Mouse (Mus musculus): ENCODE results near the gene 4930412O13Rik.

DNA sequence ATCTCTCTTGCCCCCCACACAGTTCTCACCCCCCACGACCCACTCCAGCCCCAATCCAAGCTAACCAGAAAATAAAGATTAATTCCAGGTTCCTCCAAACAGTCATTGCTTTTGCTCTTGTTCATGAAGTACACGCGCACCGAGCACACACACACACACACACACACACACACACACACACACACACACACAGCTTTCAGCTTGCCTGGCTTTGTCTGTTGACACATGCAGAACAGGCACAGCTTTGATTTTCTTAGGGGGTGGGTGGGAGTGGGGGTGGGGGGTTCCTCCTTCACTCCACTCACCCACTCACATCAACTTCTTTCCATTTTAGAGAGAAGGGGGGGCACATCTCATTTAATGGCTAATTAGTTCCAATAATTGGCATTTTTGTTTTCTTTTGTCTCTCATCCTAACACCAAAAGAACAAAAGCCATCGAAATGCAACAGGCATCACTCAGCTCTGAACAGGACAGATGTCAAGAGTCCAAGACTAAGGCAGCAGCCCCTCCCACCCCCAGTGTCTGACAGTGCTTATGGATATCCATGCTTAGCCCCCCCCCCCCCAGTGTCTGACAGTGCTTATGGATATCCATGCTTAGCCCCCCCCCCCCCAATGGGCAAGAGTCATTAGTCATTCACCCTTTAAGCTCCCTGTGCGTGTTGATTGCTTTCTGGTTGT, 12.4 kb downstream of the 4930412O13Rik start:
- TF ChIP-seq POLR2A (IDR thresholded peaks at IDR 0.05; ENCODE audit: control insufficient read depth, low read depth, low read length) (no peak), CTCF (IDR thresholded peaks at IDR 0.05; ENCODE audit: control insufficient read depth, insufficient read depth, insufficient replicate concordance, low read depth, low read length) (no peak)
